Mouse (Mus musculus) heart, embryonic 13.5 days (tissue): ENCODE measurements around the gene Il31ra. TPM values are rescaled to one million over a fixed set of nuclear protein-coding genes. Genes with fewer than 3 reads are reported as not detected.

Experiments
- ATAC-seq: fragments of 200-750 bp; cut with Nextera tagmentation; 2 replicates; pipeline ENCODE4 v1.8.0; 2017; ENCODE audit warnings: moderate TSS enrichment; ENCODE audit not compliant: insufficient number of reproducible peaks, low FRiP score, low TSS enrichment; ENCODE audit errors: extremely low read depth
- H3K27ac ChIP-seq: fragments of 300-500 bp; sonication (generic); replicated peaks from 2 replicates; pipeline ENCODE4 v1.5.1; 2015; ENCODE audit warnings: moderate library complexity, mild to moderate bottlenecking, inconsistent platforms
- H3K27me3 ChIP-seq: fragments of 300-500 bp; sonication (generic); replicated peaks from 2 replicates; pipeline ENCODE4 v1.6.1; 2015; ENCODE audit warnings: mild to moderate bottlenecking, inconsistent platforms
- H3K36me3 ChIP-seq: fragments of 300-500 bp; sonication (generic); 2 replicates; pipeline ENCODE4 v1.6.1; 2015; ENCODE audit warnings: mild to moderate bottlenecking, inconsistent platforms
- H3K4me1 ChIP-seq: fragments of 300-500 bp; sonication (generic); 2 replicates; pipeline ENCODE4 v1.6.1; 2015; ENCODE audit warnings: inconsistent platforms
- H3K4me2 ChIP-seq: fragments of 300-500 bp; sonication (generic); 2 replicates; pipeline ENCODE4 v1.6.1; 2015; ENCODE audit warnings: inconsistent platforms, mild to moderate bottlenecking, moderate library complexity
- H3K4me3 ChIP-seq: fragments of 300-500 bp; sonication (generic); 2 replicates; pipeline ENCODE4 v1.5.1; 2015; ENCODE audit warnings: moderate library complexity, mild to moderate bottlenecking, inconsistent platforms
- H3K9ac ChIP-seq: fragments of 300-500 bp; sonication (generic); 2 replicates; pipeline ENCODE4 v1.6.1; 2015; ENCODE audit warnings: inconsistent platforms, mild to moderate bottlenecking, moderate library complexity
- H3K9me3 ChIP-seq: fragments of 300-500 bp; sonication (generic); 2 replicates; pipeline ENCODE4 v1.6.1; 2016; ENCODE audit warnings: inconsistent platforms
- WGBS: fragments of 180-500 bp; shearing (Covaris S2); methylation state at CpG from one replicate; pipeline ENCODE4 v1.1.7; 2015; ENCODE audit warnings: mixed read lengths; 5-methylcytosine and 5-hydroxymethylcytosine counted together
- polyA plus RNA-seq: library from polyadenylated mRNA; unstranded; fragments of >200 nt; fragmentation: Nextera tagmentation; extraction: Ambion mirVana; gene quantifications from 2 replicates; pipeline ENCODE4 v1.2.1, GENCODE M21; 2015

Gene Il31ra
- polyA plus RNA-seq, 1 experiment from 2014 or later: 0.17 TPM

DNA sequence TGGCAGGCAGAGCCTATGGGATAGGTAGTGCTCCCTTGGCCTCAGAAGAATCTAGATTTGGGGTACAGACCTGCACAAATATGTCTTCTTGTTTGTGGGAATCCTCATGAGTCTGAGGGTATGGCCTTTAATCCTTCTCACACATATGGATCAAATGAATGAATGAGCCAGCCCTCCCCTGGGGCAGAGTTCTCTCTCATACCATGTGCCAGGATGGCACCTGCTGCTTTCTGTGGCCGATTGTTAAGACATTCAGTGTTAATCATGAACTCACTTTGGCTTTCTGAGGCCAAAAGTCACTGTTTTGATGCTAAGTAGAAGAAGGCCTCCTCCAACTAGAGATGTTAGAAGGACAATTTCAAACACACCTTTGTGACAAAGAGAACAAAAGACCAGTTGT is 67.0 kb downstream of the Il31ra start:
- H3K27me3 ChIP-seq: no peaks in the 10 kb centered on the region
- no peak for ATAC-seq
- no peaks in the 10 kb centered on the region for H3K36me3 ChIP-seq
- H3K9me3 ChIP-seq: peaks cover 3% of the 10 kb centered on the region; the same call in 1 of the 2 replicates
- H3K4me2 ChIP-seq: no peak overlapping the region
- no peak overlapping the region for H3K4me3 ChIP-seq
- peaks cover 4% of the 10 kb centered on the region; the same call in 1 of the 2 replicates for H3K4me1 ChIP-seq
- 70% methylated on average over 1 of the region's 1 CpGs for WGBS
- H3K27ac ChIP-seq: no peak overlapping the region
- no peak overlapping the region for H3K9ac ChIP-seq

DNA sequence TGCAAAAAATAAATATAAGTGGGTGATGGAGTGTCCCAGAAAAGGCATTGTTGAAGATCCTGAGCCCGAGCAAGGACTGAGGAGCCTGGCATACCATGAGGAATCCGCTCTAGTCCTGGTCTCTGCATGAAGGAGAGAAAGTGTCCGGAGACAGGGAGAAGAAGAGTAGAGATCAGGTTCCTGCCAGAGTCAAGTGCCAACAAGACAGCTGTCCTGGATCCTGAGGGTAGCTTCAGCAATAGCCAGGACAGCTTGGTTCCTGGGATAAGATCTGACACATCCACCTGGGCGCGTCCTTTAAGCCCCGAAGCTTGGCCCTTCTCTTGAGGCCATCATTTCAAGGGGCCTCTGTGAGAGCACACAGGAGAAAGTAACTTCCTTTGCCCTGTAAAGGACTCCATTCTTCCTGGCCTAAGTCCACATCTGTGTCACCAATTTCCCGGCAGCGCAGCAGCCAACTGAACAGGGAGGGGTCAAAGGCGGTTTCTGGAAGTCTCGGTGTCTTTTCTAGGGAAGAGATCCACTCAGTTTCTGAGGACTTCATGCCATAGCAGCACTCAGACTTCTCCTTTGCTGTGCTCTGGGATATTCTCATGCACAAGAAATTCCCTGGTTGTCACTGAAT is 70.7 kb downstream of the Il31ra start:
- no peak overlapping the region for H3K4me2 ChIP-seq
- no peaks in the 10 kb centered on the region for H3K27me3 ChIP-seq
- H3K4me3 ChIP-seq: no peak overlapping the region
- no peaks in the 10 kb centered on the region for H3K36me3 ChIP-seq
- ATAC-seq: no peak
- no peak overlapping the region for H3K27ac ChIP-seq
- no peaks in the 10 kb centered on the region for H3K4me1 ChIP-seq
- 81% methylated on average over 10 of the region's 10 CpGs for WGBS
- no peak overlapping the region for H3K9ac ChIP-seq
- H3K9me3 ChIP-seq: peaks cover 6% of the 10 kb centered on the region; the same call in 1 of the 2 replicates

DNA sequence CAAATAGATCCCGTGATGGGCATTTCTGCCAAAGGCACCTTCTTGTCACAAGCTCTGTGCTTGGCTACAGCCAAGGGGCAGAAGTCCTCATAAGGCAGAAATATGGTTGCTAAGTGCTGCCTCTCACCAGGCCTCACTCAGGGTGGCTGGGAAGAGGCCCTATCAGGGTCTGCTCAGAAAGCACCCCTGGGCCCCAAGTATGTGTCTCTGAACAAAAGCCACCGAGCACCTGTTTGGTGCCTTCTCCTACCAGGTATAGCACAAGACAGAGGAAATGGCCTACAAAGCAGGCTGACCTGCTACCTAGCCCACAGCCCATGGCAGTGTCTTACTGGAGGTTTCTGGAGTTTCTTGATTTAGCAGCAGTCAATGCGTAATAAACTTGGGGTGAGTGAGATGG is 71.3 kb downstream of the Il31ra start:
- ATAC-seq: no peak
- no peaks in the 10 kb centered on the region for H3K27me3 ChIP-seq
- no peak overlapping the region for H3K27ac ChIP-seq
- no peak overlapping the region for H3K4me3 ChIP-seq
- no peaks in the 10 kb centered on the region for H3K4me1 ChIP-seq
- 73% methylated on average over 3 of the region's 3 CpGs for WGBS
- H3K36me3 ChIP-seq: no peaks in the 10 kb centered on the region
- H3K9me3 ChIP-seq: peaks cover 7% of the 10 kb centered on the region; the same call in 1 of the 2 replicates
- no peak overlapping the region for H3K9ac ChIP-seq
- no peak overlapping the region for H3K4me2 ChIP-seq

DNA sequence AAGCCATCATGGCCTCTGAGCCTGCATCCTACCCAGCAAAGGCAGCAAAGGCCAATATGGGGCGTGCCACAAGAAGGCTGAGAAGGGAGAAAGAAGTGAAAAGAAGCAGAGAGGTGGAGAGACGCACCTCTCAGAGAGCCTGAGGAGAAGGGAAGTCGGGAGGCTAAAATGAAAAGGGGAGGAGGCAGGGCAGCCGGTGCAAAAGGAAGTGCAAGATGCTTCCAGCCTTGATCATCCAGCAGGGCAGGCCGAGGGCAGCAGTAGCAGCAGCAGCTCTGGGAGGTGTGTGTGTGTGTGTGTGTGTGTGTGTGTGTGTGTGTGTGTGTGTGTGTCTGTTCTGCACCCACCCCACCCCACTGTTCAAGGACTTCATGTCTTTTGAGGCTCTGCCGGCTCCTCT is 71.9 kb downstream of the Il31ra start:
- Histone ChIP-seq H3K9me3 (peaks cover 7% of the 10 kb centered on the region; the same call in 1 of the 2 replicates), H3K4me3 (no peak overlapping the region), H3K4me1 (no peaks in the 10 kb centered on the region), H3K9ac (no peak overlapping the region), H3K36me3 (no peaks in the 10 kb centered on the region), H3K4me2 (no peak overlapping the region), H3K27ac (no peak overlapping the region), H3K27me3 (no peaks in the 10 kb centered on the region)
- ATAC-seq: no peak
- 51% methylated on average over 6 of the region's 6 CpGs for WGBS

DNA sequence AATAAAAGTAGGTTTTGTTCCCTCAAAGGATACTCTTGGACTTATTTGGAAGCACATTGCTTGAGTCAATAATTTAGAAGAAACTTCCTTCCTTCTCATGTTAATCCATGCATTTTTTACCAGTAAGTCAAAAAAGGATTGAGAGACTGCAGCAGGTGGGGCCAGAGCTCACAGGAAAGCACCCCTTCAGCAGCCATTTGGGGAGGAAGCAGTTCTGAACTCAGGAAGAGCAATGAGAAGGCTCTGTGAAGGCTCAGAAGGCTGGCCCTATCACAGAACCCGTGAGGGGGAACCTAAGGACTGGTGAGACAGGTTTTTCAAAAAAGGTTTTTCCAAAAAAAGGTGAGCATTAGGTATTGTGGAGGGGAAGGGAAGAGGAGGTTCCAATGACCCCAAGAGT is 79.6 kb downstream of the Il31ra start:
- no peak for ATAC-seq
- Histone ChIP-seq H3K9me3 (peaks cover 4% of the 10 kb centered on the region; the same call in 1 of the 2 replicates), H3K4me1 (peaks cover 13% of the 10 kb centered on the region), H3K27me3 (no peaks in the 10 kb centered on the region), H3K36me3 (no peaks in the 10 kb centered on the region), H3K27ac (no peak overlapping the region), H3K4me2 (no peak overlapping the region), H3K9ac (no peak overlapping the region), H3K4me3 (no peak overlapping the region)
- WGBS: 50% methylated on average over 1 of the region's 1 CpGs

DNA sequence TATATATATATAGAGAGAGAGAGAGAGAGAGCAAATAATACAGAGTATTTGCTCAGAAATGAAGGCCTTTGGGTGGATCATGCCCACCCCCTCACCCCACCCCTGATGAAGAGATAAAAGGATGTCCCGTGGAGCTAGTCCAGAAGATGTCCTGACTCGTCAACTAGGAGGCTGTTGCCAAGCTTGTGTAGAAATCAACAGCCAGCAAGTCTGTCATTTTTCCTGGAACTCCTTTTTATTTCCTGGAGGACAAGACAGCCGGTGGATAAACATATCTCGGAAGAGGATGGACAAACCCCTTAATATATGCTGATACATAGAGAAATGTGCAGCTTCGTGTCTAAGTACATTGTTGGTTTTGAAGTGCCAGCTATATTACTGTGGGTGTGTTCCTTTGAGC is 81.3 kb downstream of the Il31ra start:
- H3K4me3 ChIP-seq: no peak overlapping the region
- H3K9ac ChIP-seq: no peak overlapping the region
- peaks cover 13% of the 10 kb centered on the region for H3K4me1 ChIP-seq
- H3K4me2 ChIP-seq: no peak overlapping the region
- 76% methylated on average over 5 of the region's 5 CpGs for WGBS
- ATAC-seq: no peak
- no peak overlapping the region for H3K27ac ChIP-seq
- no peaks in the 10 kb centered on the region for H3K9me3 ChIP-seq
- peaks cover 2% of the 10 kb centered on the region for H3K36me3 ChIP-seq
- no peaks in the 10 kb centered on the region for H3K27me3 ChIP-seq

DNA sequence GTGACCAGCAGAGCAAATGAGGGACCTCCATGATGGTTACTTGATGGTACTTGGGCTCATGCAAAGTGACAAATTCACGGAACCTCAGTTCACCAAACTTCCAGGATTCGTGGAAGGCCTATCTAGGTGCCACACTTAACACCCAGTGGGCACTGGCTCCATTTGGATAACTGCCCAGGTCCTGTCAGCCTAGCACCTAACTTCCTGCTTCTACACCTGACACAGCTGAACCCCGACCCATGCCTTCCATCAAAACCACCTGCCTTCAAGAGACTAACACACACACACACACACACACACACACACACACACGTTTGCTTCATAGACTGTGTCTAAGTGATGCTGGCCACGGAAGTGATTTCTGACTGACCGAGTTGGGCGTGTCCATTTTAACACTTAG is 82.3 kb downstream of the Il31ra start:
- no peak for ATAC-seq
- peaks cover 13% of the 10 kb centered on the region for H3K4me1 ChIP-seq
- no peaks in the 10 kb centered on the region for H3K27me3 ChIP-seq
- 0 out of 2 replicates have a peak overlapping the region, but pooled peaks have one; percentile 8 for H3K27ac ChIP-seq
- no peak overlapping the region for H3K9ac ChIP-seq
- no peaks in the 10 kb centered on the region for H3K9me3 ChIP-seq
- 77% methylated on average over 7 of the region's 7 CpGs for WGBS
- no peak overlapping the region for H3K4me3 ChIP-seq
- H3K4me2 ChIP-seq: no peak overlapping the region
- peaks cover 12% of the 10 kb centered on the region for H3K36me3 ChIP-seq

DNA sequence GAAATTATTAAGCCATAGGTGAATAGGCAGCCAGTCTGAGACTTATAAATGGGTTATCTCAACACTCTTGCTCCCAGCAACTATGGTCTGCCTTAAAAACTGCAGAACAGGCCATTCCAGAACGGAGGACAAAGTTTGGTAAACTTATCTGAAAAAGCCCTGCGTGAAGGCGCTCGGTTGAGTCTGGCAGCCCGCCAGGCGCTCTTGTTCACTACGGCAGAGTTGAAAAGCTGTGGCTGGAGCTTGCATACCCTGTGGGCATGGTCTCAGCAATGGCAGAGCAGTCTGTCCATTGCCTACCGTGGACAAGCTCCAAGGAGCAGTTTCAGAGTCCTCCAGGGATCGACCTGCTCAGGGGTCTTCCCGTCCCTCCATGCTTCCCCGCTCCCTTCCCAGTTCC is 82.9 kb downstream of the Il31ra start:
- no peak for ATAC-seq
- Histone ChIP-seq H3K9ac (no peak overlapping the region), H3K4me2 (no peak overlapping the region), H3K4me3 (no peak overlapping the region), H3K27ac (0 out of 2 replicates have a peak overlapping the region, but pooled peaks have one; percentile 8), H3K9me3 (no peaks in the 10 kb centered on the region), H3K4me1 (peaks cover 13% of the 10 kb centered on the region), H3K36me3 (peaks cover 17% of the 10 kb centered on the region), H3K27me3 (no peaks in the 10 kb centered on the region)
- 59% methylated on average over 11 of the region's 11 CpGs for whole genome bisulfite sequencing

DNA sequence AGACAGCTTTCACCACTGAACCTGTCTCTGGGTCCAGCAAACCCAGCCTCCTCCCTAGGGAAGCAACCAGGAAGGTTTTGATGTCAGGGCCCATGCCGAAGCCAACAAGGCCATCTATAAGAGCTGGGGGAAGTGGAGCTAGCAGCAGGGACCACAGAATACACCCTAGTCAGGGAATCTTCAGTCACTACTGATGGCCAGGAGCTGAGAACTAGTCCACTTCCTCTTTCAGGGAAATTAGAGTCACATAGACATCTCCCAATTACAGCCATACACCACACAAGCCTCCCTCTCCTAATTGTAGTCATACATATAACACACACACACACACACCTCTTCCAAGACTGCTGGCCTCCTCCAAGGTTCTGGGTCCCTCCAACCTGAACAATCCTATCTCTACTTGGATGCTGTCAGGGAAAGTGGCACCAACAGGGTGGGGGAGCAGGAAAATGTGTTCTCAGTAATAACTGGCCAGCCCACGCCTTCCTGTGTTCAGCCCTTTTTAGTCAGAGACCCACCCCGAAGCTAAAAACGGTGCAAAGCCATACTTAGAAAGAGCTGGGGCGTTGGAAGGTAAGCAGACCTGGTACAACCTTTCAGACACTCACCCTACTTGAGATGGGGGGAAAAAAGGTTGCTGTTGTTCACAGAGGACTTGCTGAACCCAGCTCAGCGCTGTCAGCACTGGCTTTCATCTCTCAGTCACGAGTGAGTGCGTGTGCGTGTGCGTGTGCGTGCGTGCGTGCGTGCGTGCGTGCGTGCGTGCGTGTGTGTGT is 83.5 kb downstream of the Il31ra start:
- 88% methylated on average over 19 of the region's 19 CpGs for WGBS
- Histone ChIP-seq H3K27me3 (no peaks in the 10 kb centered on the region), H3K4me3 (no peak overlapping the region), H3K9me3 (no peaks in the 10 kb centered on the region), H3K9ac (no peak overlapping the region), H3K4me2 (no peak overlapping the region), H3K4me1 (peaks cover 13% of the 10 kb centered on the region), H3K36me3 (peaks cover 24% of the 10 kb centered on the region), H3K27ac (no peak overlapping the region)
- ATAC-seq: no peak

DNA sequence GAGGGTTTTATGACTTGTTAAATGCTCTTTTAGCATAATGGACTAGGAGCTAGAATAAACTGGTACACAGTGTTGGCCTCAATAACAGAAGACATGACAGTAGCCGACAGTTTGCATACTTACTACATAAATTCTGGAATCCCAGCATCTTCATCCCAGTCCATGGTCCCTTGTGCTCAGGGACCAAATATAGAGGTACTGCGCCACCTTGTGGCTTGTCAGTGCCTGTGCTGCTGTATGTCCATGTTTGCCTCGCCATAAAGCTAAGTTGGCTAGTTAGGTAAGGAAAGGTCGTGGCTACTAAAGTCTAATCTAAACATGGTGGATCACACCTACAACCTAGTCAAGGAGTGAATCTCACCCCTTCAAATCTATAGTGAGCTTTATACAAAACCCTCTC is 84.7 kb downstream of the Il31ra start:
- H3K4me2 ChIP-seq: no peak overlapping the region
- no peak for ATAC-seq
- H3K9ac ChIP-seq: no peak overlapping the region
- peaks cover 35% of the 10 kb centered on the region for H3K36me3 ChIP-seq
- no peak overlapping the region for H3K4me3 ChIP-seq
- H3K27ac ChIP-seq: no peak overlapping the region
- H3K4me1 ChIP-seq: peaks cover 13% of the 10 kb centered on the region
- no peaks in the 10 kb centered on the region for H3K27me3 ChIP-seq
- 33% methylated on average over 4 of the region's 4 CpGs for WGBS
- no peaks in the 10 kb centered on the region for H3K9me3 ChIP-seq

DNA sequence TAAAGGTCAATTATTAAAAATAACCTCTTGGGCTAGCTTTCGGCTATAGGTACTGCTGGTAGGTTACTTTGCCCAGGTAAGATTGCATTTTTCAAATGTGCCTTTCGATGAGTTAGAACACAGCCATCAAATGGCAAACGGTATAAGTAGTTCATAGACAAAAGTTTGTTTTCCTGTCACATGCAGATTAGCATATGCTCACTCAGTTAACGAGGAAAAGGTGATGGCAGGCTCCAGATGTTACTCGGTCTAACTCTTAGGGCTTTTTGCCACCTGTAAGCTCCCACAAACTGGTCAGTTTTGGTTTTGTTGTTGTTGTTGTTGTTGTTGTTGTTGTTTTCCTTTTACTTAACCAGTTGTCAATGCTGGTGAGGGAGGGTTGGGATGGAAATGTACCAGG is 85.7 kb downstream of the Il31ra start:
- no peak for ATAC-seq
- H3K4me1 ChIP-seq: peaks cover 13% of the 10 kb centered on the region
- H3K27ac ChIP-seq: no peak overlapping the region
- no peak overlapping the region for H3K4me3 ChIP-seq
- peaks cover 45% of the 10 kb centered on the region for H3K36me3 ChIP-seq
- H3K9me3 ChIP-seq: no peaks in the 10 kb centered on the region
- no peak overlapping the region for H3K9ac ChIP-seq
- H3K4me2 ChIP-seq: no peak overlapping the region
- no peaks in the 10 kb centered on the region for H3K27me3 ChIP-seq
- 76% methylated on average over 5 of the region's 5 CpGs for WGBS

DNA sequence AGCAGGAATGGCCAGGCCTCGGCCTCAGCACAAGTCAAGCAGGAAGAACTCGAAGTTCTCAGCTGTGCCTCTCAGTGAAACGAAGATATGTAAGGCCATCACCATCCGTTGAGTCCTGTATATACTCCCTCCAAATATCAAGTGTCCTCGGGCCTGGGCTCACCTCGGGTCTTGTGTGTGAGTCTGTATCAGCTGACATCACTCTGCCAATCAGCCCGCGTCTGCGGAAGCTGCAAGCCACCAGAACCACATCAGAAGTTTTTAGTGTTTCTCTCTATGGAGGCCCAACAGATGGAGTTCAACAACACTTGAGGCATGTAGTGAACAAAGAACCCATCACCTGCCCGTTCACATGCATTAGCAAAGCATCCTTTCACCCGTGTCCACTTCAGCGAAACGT is 86.5 kb downstream of the Il31ra start:
- Histone ChIP-seq H3K4me2 (no peak overlapping the region), H3K4me1 (peaks cover 13% of the 10 kb centered on the region), H3K27me3 (no peaks in the 10 kb centered on the region), H3K9ac (no peak overlapping the region), H3K36me3 (peaks cover 53% of the 10 kb centered on the region), H3K4me3 (no peak overlapping the region), H3K27ac (no peak overlapping the region), H3K9me3 (no peaks in the 10 kb centered on the region)
- WGBS: 79% methylated on average over 13 of the region's 13 CpGs
- ATAC-seq: no peak
